Mouse (Mus musculus): ENCODE measurements around the gene Sh3bp4.

Gene Sh3bp4

GRCm38 (mm10) chr1:89070103-89070700 is at the start of gene Sh3bp4:
Gene Sh3bp4 (plus strand): TSS chr1:89070415.
- in situ Hi-C loops (cut with MboI, MseI), result loop anchor here in 1 of 2 experiments (25.0 kb wide), 1 partner anchor 1433 kb away; no protein-coding TSS in a partner anchor

- in situ Hi-C loops (cut with MboI, MseI), result no loop called here
Observed at GRCm38 (mm10) chr1:89022997-89023396, 47.2 kb upstream of the Sh3bp4 start.

DNA sequence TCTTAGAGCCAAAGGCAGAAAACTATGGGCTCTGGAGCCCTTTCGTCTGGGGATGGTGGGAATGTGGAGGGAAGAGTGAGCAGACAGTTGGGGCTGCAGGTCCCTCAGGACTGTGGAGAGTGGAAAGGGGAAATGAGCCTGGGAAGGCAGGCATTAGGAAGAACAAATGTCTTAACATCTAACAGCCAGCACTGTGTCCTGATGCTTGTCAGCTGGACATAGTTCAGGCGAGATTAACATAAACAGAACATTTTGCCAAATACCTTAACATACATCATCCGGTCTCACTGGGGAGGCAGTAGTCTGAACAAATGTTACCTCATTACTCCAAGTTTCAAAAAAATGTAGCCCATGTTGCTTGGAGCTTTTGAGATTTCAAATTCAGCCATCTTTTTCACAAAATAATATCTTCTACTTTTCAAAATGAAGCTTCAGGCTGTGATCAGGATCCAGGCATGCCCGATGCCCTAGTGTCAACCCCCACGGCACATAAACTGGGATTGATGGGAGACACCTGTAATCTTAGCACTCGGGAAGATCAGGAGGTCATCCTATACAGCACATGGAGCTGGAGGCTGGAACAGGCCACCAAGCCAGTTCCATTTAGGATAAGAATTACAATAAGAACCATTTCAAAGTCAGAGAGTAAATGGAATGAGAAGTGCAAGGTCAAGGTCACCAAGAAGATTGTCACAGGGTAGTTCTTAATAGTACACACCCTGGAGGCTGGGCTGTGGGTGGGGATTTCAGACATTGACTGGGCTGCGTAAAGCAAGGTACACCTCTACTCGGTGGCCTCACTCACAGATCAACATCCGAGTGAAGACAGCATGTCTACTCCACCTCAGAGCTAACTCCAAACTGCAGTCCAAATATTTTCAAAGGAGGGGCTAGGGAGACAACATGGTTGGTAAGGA is 45.3 kb upstream of the Sh3bp4 start:
- in situ Hi-C loops (cut with MboI, MseI), result no loop called here

DNA sequence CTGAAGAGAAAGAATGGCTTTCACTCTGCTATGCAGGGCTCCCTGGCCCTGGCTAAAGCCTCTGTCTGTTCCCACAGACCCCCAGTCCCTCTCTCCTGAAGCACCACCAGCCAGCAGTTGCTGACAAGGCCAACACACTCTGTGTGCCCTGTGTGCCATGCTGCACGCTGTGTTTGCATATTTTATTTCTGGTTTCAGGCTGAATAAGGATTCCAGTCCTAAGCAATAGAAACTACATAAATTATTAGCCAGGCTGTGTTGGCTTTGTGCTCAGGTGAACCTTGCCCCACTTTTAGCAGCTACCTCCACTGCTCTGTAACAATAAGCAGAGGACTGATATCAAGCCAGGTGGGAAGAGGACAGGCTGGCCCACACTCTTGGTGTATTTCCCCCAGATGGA is 44.2 kb upstream of the Sh3bp4 start:
- in situ Hi-C loops (cut with MboI, MseI), result no loop called here

DNA sequence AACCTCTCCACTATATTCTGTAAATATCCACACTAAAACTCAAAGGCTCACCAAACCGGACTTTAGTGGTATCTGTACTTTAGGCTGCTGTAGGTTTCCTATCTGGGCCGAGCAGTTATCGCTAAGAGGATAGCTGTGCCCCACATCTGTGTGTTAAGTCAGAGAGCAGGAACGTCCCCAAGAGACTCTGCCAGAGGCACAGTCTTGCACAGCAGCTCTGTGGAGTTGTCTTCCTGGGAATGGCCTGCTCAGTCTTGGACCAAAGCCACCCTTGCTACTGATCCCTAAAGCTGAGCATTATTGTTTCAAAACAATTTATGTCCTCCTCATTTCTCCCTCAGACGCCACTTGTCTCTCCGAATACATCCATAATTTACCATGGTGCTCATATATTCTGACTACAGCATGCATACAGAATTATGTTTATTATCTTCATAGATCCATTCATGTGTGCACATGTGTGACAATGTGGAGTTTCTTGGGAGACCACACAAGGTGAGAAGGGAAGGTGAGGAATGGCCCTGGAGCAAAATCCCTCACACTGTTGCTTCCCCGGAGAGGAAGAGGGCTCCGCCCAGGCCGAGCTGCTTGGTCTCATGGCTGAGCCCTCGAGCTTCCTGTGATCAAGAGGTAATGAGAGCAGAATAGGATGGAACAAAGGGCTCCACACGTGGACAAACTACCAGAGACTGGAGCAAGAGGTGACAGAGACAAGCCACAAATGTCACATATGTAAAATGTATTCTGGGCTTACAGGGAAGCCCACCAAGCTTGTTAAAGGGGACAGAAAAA is 40.9 kb upstream of the Sh3bp4 start:
- in situ Hi-C loops (cut with MboI, MseI), result no loop called here

DNA sequence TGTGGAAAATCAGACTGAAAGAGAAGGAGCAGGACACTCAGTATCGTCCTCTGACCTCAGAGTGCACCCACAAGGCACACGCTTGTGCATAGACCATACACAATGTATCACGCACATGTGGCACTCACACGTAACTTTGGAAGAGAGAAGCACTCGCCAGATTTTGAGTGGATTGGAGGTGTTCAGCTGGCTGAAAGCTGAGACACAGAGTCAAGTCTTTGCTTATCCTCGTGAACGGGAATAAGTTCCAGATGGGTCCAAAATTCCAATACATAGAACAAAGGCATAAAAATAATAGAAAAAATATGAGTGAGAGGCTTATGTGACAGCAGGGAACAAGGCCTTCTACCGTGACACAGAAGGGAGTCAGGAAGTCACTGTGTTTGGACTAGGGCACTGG is 36.6 kb upstream of the Sh3bp4 start:
- in situ Hi-C loops (cut with MboI, MseI), result no loop called here

DNA sequence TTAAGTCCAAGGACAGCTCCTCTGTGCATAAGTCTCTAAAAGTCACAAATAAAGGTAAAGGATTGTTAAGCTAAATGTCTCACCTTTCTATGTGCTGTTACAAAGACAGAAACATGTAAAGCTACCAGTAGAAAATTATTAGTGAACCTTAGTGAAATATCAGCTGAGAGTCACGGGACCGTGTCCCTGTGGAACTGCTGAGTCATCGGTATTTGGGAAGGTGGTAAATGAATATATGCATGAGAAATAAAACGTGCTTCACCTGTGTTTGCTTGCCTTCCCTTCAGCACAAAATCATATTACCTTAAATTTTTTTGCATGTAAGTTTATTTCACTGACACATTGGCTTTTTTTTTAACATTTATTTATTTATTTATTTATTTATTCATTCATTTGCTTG is 36.2 kb upstream of the Sh3bp4 start:
- in situ Hi-C loops (cut with MboI, MseI), result no loop called here

GRCm38 (mm10) chr1:89035115-89035514 is 35.1 kb upstream of the Sh3bp4 start:
- in situ Hi-C loops (cut with MboI, MseI), result no loop called here

DNA sequence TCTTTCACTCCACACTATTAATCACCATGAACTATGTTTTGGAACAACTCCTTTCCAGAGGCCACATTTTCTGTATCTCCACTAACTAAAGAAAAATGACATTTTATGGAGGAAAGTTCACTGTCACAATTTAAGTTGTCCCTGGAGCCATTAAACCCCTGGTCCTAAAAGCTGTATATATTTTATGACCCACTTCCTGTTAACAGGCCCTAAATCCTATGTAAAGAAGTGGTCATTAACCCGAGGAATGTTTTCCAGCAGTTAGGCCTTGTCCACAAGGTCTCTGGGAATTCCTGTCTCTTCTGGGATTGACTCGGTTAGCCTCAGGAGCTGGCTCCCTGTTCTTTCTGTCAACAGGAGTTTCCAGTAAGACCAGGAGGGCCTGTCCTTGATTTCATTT is 30.4 kb upstream of the Sh3bp4 start:
- in situ Hi-C loops (cut with MboI, MseI), result no loop called here

DNA sequence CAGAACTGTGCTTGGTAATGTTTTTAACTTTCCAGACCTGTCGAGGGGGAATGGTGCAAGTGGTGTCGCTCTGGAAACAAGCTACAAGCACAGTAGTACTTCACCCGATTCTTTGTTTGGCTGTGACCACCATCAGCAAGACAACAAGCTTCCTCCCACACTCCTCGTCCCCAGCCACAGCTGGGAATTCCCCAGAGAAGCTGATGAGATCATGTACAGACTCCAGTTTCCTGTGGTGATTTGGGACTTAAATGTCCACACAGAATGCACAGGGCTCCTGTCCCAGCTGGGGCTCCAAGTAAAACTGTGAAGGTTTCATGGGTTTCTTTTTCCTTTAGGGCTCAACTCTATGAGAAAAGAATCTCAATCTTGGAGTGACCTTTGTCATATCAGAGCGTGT is 28.9 kb upstream of the Sh3bp4 start:
- in situ Hi-C loops (cut with MboI, MseI), result no loop called here

- in situ Hi-C loops (cut with MboI, MseI), result no loop called here
Observed at GRCm38 (mm10) chr1:89042081-89042480, 28.1 kb upstream of the Sh3bp4 start.

GRCm38 (mm10) chr1:89042956-89043355 is 27.3 kb upstream of the Sh3bp4 start:
- in situ Hi-C loops (cut with MboI, MseI), result no loop called here

- in situ Hi-C loops (cut with MboI, MseI), result no loop called here
Observed at GRCm38 (mm10) chr1:89045403-89045802, 24.8 kb upstream of the Sh3bp4 start.

DNA sequence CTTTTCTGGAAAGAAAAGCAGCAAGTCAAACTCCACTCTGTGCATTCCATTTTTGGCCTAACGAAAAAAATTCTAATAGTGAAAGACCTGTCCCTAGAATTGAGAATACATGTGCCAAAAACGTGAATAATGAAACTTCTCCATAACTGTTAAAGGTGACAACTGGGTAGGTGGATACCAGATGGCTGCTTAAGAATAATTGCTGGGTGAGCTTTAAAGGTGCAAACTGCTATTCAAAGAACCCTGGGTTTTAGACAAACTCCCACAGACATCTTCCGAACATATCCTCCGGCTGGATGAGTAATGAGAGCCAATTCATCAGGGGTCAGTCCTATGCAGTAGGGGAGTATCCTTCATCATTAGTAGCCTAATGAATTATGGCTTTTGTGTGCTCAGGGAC is 20.7 kb upstream of the Sh3bp4 start:
- in situ Hi-C loops (cut with MboI, MseI), result no loop called here

DNA sequence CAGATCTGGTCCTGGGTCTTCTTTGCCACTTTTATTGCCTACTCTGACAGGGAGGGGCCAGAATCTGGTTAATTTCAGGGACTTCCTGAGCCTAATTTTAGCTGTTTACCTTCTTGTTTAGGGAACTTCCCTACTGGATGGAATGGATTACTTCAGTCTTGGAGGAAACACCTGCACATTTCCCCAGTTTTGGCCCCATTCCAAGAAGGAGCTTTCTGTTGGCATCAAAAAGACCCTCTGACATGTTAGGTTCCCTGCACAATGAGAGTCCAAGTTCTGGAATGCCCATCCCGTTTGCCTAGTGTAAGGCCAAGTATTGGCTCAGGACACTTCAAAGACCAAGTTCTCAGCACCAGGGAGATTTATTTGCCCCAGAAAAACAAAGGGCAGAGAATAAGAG is 14.0 kb upstream of the Sh3bp4 start:
- in situ Hi-C loops (cut with MboI, MseI), result loop anchor here in 1 of 2 experiments (25.0 kb wide), 1 partner anchor 1419 kb away; no protein-coding TSS in a partner anchor

- in situ Hi-C loops (cut with MboI, MseI), result loop anchor here in 1 of 2 experiments (25.0 kb wide), 1 partner anchor 1420 kb away; no protein-coding TSS in a partner anchor
Observed at GRCm38 (mm10) chr1:89057430-89057829, 12.8 kb upstream of the Sh3bp4 start.

- in situ Hi-C loops (cut with MboI, MseI), result loop anchor here in 1 of 2 experiments (25.0 kb wide), 1 partner anchor 1421 kb away; no protein-coding TSS in a partner anchor
Observed at GRCm38 (mm10) chr1:89058011-89058410, 12.2 kb upstream of the Sh3bp4 start.

DNA sequence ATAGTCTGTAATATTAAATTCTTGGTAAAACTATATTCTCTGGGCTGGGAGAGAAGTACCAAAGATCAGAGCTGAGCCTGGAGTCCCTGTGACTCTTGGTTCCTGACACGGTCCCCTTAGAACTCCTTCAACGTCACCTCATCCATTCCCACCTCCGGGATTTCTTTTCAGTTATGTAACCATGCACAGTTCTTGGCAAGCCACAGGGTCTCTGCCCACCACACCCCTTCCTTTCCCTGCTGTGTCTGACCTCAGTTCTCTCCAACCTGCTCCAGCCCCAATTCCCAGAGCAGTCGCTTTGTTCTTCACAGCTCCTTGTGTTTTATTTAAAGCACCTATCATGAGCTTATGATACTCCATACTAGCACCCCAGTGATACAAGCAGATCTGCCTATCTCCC is 7.2 kb upstream of the Sh3bp4 start:
- in situ Hi-C loops (cut with MboI, MseI), result loop anchor here in 1 of 2 experiments (25.0 kb wide), 1 partner anchor 1426 kb away; no protein-coding TSS in a partner anchor

DNA sequence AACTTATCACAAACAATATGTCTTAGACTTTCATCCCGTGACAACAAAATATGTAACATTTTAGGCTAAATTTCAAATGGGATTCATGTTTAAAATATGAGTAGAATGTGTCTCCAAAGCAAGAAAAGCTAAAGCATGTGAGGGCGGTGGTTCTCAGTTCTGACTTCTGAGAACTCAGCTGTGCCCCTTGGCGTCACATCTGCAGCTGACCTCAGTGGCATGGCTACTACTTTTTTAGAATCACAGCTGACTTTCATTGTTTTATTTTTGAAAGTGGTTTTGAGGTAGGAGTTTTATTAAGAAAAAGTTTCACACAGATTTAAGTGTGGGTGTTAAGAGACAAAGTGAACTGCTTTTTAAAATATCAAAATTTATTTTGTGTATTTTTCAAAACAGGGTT is 6.4 kb upstream of the Sh3bp4 start:
- in situ Hi-C loops (cut with MboI, MseI), result loop anchor here in 1 of 2 experiments (25.0 kb wide), 1 partner anchor 1426 kb away; no protein-coding TSS in a partner anchor

DNA sequence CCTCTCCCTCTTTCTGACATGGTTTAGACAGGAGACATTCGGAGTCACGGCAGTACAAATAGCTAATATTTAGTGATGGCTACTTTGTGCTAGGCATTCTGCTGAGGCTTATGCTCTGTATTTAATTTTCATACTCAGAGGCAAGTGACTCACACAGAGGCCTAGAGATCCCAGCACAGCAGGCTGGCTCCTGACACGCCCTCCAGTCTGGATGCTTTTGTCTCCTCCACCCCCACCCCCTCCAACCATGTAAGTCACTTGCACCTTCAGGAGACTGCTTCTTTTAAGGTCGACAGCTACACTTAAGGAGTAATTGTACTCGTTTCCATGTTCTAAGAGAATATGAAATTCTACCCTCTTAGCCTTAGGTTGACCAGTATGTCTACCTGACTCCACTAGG is 1.4 kb upstream of the Sh3bp4 start:
- in situ Hi-C loops (cut with MboI, MseI), result loop anchor here (5.0 to 25.0 kb wide), 2 partner anchors 63 to 1432 kb away; no protein-coding TSS in a partner anchor

GRCm38 (mm10) chr1:89069479-89070102 is 624 bp upstream of the Sh3bp4 start:
- in situ Hi-C loops (cut with MboI, MseI), result loop anchor here (5.0 to 25.0 kb wide), 2 partner anchors 63 to 1432 kb away; no protein-coding TSS in a partner anchor
